ENCODE assay signal across 23 mouse cellular contexts in genomic region chr13:63309563-63309962, GRCm38 (mm10).
"Had no signal": no experiment of that assay in that cellular context is flagged by ENCODE, and none has a peak within 500 bp of the region (broad histone marks: within the 10 kb centered on the region; RNA-seq: fewer than 3 reads in every experiment).

No protein-coding gene starts in this region.

- H3K4me2 ChIP-seq: kidney, embryonic 15.5 days; liver, embryonic 12.5 days; liver, embryonic 15.5 days; lung, embryonic 15.5 days; midbrain, embryonic 11.5 days; neural tube, embryonic 12.5 days; neural tube, embryonic 15.5 days had no signal

- H3K9ac ChIP-seq: kidney, embryonic 15.5 days; liver, embryonic 12.5 days; liver, embryonic 15.5 days; lung, embryonic 15.5 days; neural tube, embryonic 12.5 days; neural tube, embryonic 15.5 days had no signal

- H3K36me3 ChIP-seq: liver, embryonic 15.5 days had no signal

- DNase-seq: kidney, adult 11 months; kidney, adult 8-10 months; kidney, postnatal 10 days; kidney, postnatal 36 days; layer of hippocampus, postnatal 36 days; left cerebral cortex, postnatal 4 days; liver; lung, adult 18-20 months; lung, postnatal 10 days; lung, postnatal 4 days; midbrain, embryonic 14.5 days; retina, postnatal 1 day; right cerebral cortex, postnatal 25 days; spleen, adult 18-20 months; thymus, postnatal 25 days had no signal

- H3K27me3 ChIP-seq: kidney, embryonic 15.5 days; liver, embryonic 12.5 days; liver, embryonic 15.5 days; lung, embryonic 15.5 days; neural tube, embryonic 12.5 days; neural tube, embryonic 15.5 days had no signal

- H3K27ac ChIP-seq: kidney, embryonic 15.5 days; left cerebral cortex, adult 2 months; liver, embryonic 12.5 days; liver, embryonic 15.5 days; lung, embryonic 15.5 days; neural tube, embryonic 15.5 days had no signal

- H3K4me3 ChIP-seq: kidney, embryonic 15.5 days; left cerebral cortex, adult 2 months; liver, embryonic 12.5 days; liver, embryonic 15.5 days; lung, embryonic 15.5 days; neural tube, embryonic 12.5 days; neural tube, embryonic 15.5 days had no signal

- H3K9me3 ChIP-seq: kidney, embryonic 15.5 days; liver, embryonic 12.5 days; liver, embryonic 15.5 days; lung, embryonic 15.5 days; neural tube, embryonic 12.5 days; neural tube, embryonic 15.5 days had no signal

- ATAC-seq: liver, embryonic 12.5 days had no signal
